Mouse (Mus musculus) CH12.LX (cell line): Measurements from ENCODE around the gene 2310030G06Rik. TPM values are rescaled to one million over a fixed set of nuclear protein-coding genes. Genes with fewer than 3 reads are reported as not detected.

Source experiments
- DNase-seq: peaks from one replicate; pipeline ENCODE4 v3.0.0-alpha.2; 2013; ENCODE audit errors: extremely low read depth
- H3K27ac ChIP-seq: 2 replicates; pipeline ENCODE4 v1.5.1; 2012; ENCODE audit warnings: low read depth, mild to moderate bottlenecking, control low read depth, moderate library complexity; ENCODE audit not compliant: insufficient read depth
- H3K27me3 ChIP-seq: replicated peaks from 2 replicates; pipeline ENCODE3; 2012; ENCODE audit warnings: inconsistent platforms
- H3K36me3 ChIP-seq, 2 experiments: replicated peaks in 1 of 2; 2 replicates each; pipeline versions ENCODE3 to v1.6.1; 2012; ENCODE audit warnings: inconsistent platforms in 1 of 2, low read length in 1 of 2, mild to moderate bottlenecking in 1 of 2, mixed read lengths in 1 of 2, moderate library complexity in 1 of 2; ENCODE audit not compliant: control insufficient read depth in 1 of 2, insufficient read depth in 1 of 2
- H3K4me1 ChIP-seq, 2 experiments: 2 replicates each; pipeline ENCODE4 v1.6.1; 2012; ENCODE audit warnings: inconsistent platforms in 1 of 2, moderate library complexity in 1 of 2; ENCODE audit not compliant: insufficient read depth in 2 of 2, control insufficient read depth in 1 of 2
- H3K4me2 ChIP-seq: 2 replicates; pipeline ENCODE4 v1.6.1; 2012; ENCODE audit warnings: low read depth, mild to moderate bottlenecking, control low read depth; ENCODE audit not compliant: poor library complexity, insufficient read depth, severe bottlenecking
- H3K4me3 ChIP-seq, 3 experiments: fragments of 150-350 bp in 1 of 3; sonication (generic) in 1 of 3; replicated peaks in 1 of 3; 2 replicates each; pipeline versions ENCODE3 to v1.5.1; 2011 to 2012; ENCODE audit warnings: low read depth in 2 of 3, low read length in 2 of 3, mild to moderate bottlenecking in 2 of 3, moderate library complexity in 2 of 3, control low read depth in 1 of 3, improper control_type of control experiment in 1 of 3, inconsistent platforms in 1 of 3, mixed read lengths in 1 of 3; ENCODE audit not compliant: poor library complexity in 1 of 3
- H3K79me2 ChIP-seq: replicated peaks from 2 replicates; pipeline ENCODE4 v1.6.1; 2012; ENCODE audit warnings: mild to moderate bottlenecking, moderate library complexity; ENCODE audit not compliant: control insufficient read depth, poor library complexity, insufficient read depth, severe bottlenecking; ENCODE audit errors: extremely low read depth
- H3K9ac ChIP-seq: 2 replicates; pipeline ENCODE4 v1.6.1; 2012; ENCODE audit warnings: low read depth, mild to moderate bottlenecking, control low read depth, moderate library complexity; ENCODE audit not compliant: insufficient read depth
- H3K9me3 ChIP-seq: replicated peaks from 2 replicates; pipeline ENCODE3; 2012; ENCODE audit warnings: low read length, inconsistent platforms, mixed read lengths
- BHLHE40 ChIP-seq: IDR thresholded peaks from 2 replicates; pipeline ENCODE4 v1.6.1; 2011; ENCODE audit warnings: mild to moderate bottlenecking, low read depth, low read length, improper control_type of control experiment
- CTCF ChIP-seq, 2 experiments: IDR thresholded peaks in 1 of 2; conservative IDR thresholded peaks in 1 of 2; 2 replicates each; pipeline ENCODE4 v1.5.1; 2011 to 2012; ENCODE audit warnings: low read depth in 2 of 2, low read length in 2 of 2, improper control_type of control experiment in 1 of 2, inconsistent platforms in 1 of 2, mild to moderate bottlenecking in 1 of 2, moderate library complexity in 1 of 2
- GABPA ChIP-seq: IDR thresholded peaks from 2 replicates; pipeline ENCODE4 v1.6.1; 2012; ENCODE audit warnings: low read depth, low read length, improper control_type of control experiment, inconsistent platforms; ENCODE audit not compliant: insufficient replicate concordance
- HCFC1 ChIP-seq: IDR thresholded peaks from 2 replicates; pipeline ENCODE4 v1.6.1; 2012; ENCODE audit warnings: low read depth, mild to moderate bottlenecking, inconsistent platforms, low read length, improper control_type of control experiment
- NRF1 ChIP-seq: IDR thresholded peaks from 2 replicates; pipeline ENCODE4 v1.6.1; 2014; ENCODE audit warnings: low read depth, mild to moderate bottlenecking, inconsistent platforms, low read length, improper control_type of control experiment, moderate library complexity
- POLR2AphosphoS2 ChIP-seq: IDR thresholded peaks from 2 replicates; pipeline ENCODE4 v1.6.1; 2011; ENCODE audit warnings: low read depth, low read length, improper control_type of control experiment
- RAD21 ChIP-seq: IDR thresholded peaks from 2 replicates; pipeline ENCODE4 v1.6.1; 2011; ENCODE audit warnings: low read depth, mild to moderate bottlenecking, low read length, improper control_type of control experiment, moderate library complexity
- SMC3 ChIP-seq: IDR thresholded peaks from 2 replicates; pipeline ENCODE4 v1.6.1; 2011; ENCODE audit warnings: low read depth, low read length, improper control_type of control experiment
- USF2 ChIP-seq: conservative IDR thresholded peaks from 2 replicates; pipeline ENCODE4 v1.6.1; 2011; ENCODE audit warnings: low read depth, low read length, improper control_type of control experiment
- dilution Hi-C: fragments of 300-500 bp; cut with MboI; formaldehyde crosslinking; loops from 2 replicates; pipeline ENCODE4 v1.14.3; 2020; ENCODE audit warnings: low sequenced_read_pairs; ENCODE audit not compliant: extremely low pct_unique_long_range_greater_than_20kb, extremely low pct_ligation_motif_present
- in situ Hi-C: fragments of 300-500 bp; cut with MboI; formaldehyde crosslinking; loops from 3 replicates; pipeline ENCODE4 v1.14.3; 2019; ENCODE audit warnings: low sequenced_read_pairs, low pct_ligation_motif_present, low pct_unique_long_range_greater_than_20kb, mixed read lengths
- polyA plus RNA-seq: library from polyadenylated mRNA; unstranded; fragments of >175 nt; gene quantifications from 2 replicates; pipeline ENCODE4 v1.2.1, GENCODE M21; 2012; ENCODE audit warnings: low read depth; ENCODE audit not compliant: insufficient read length
- total RNA-seq, 2 experiments: library from RNA; depleted of rRNA; stranded (reverse); fragments of 300-350 nt in 1 of 2; fragments of >200 nt in 1 of 2; gene quantifications; 2 replicates each; pipeline ENCODE4 v1.2.3; 2012 to 2014

2310030G06Rik gene
- total and polyA plus RNA-seq, 3 experiments, result not detected

- no peak for TF ChIP-seq POLR2AphosphoS2
Observed at GRCm38 (mm10) chr9:50768107-50769002, 22.0 kb upstream of the 2310030G06Rik start, which contains the start of gene Fdxacb1 (continued).

DNA sequence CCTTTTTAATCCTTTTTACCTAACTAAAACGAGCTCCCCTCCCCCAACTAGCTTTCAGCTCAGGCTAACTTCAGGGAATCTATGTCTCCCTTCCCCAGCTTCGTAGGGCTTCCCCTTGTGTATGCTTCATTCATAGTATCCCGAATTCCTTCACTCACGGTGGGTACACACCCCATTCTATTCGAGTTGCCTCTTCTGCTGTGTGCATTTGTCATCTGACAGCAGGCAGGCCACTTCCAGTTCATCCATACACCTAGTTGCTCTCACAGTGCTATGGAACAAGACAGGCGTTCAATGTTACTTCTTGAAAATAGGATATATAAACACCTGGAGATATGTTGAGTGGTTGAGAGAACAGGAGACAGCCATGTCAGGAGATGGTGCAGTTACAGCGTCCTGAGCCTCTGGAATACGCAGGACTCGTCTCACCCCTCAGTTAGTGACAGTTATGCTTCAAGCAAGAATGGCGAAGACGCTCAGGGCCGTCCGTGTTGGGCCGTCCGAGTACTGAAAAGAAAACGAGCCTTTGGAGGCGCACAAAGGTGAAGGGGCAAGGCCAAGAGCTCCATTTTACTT lies 21.3 kb upstream of the 2310030G06Rik start:
- Histone ChIP-seq H3K79me2 (peaks cover 6% of the 10 kb centered on the region; the same call in 1 of the 2 replicates), H3K4me2 (peak overlapping the region; percentile 86), H3K36me3 (peaks cover 8 to 32% of the 10 kb centered on the region in 2 experiments), H3K9ac (peak overlapping the region; percentile 79), H3K27ac (no peak overlapping the region), H3K9me3 (no peaks in the 10 kb centered on the region), H3K27me3 (no peaks in the 10 kb centered on the region), H3K4me1 (peaks cover 7 to 20% of the 10 kb centered on the region in 2 experiments; a peak in 2 of 4 replicates), H3K4me3 (peak overlapping the region; percentile 75 to 87 (median 86))
- TF ChIP-seq SMC3 (no peak), HCFC1 (no peak)
- DNase-seq, result no peak
- in situ Hi-C loops (no loop called here), dilution Hi-C loops (no loop called here)

GRCm38 (mm10) chr9:50763331-50763730 lies 17.0 kb upstream of the 2310030G06Rik start:
- H3K79me2 ChIP-seq, result no peaks in the 10 kb centered on the region
- TF ChIP-seq GABPA (no peak), USF2 (no peak), RAD21 (peak; percentile 20), CTCF (conservative IDR thresholded peaks at IDR 0.05 in 1 of 2, IDR thresholded peaks at IDR 0.05 in 1 of 2; ENCODE audit: low read depth in 2 of 2, low read length in 2 of 2) (peak; percentile 27 to 54; a peak in 3 of 4 replicates), BHLHE40 (no peak), SMC3 (peak; percentile 43; the same call in 1 of the 2 replicates), NRF1 (no peak)
- dilution Hi-C loops (no loop called here), in situ Hi-C loops (no loop called here)
- no peak overlapping the region for H3K27ac ChIP-seq
- peaks cover 2% of the 10 kb centered on the region for H3K27me3 ChIP-seq
- H3K36me3 ChIP-seq, result peaks cover 0 to 8% of the 10 kb centered on the region in 2 experiments
- no peaks in the 10 kb centered on the region for H3K9me3 ChIP-seq
- H3K9ac ChIP-seq, result no peak overlapping the region
- H3K4me1 ChIP-seq, result peaks cover 0 to 7% of the 10 kb centered on the region in 2 experiments; a peak in 2 of 4 replicates
- no peak overlapping the region for H3K4me2 ChIP-seq
- no peak for DNase-seq
- no peak overlapping the region for H3K4me3 ChIP-seq
